Mouse (Mus musculus) heart, embryonic 11.5 days (tissue): Measurements from ENCODE around the gene Dnajc5. TPM values are rescaled to one million over a fixed set of nuclear protein-coding genes. Genes with fewer than 3 reads are reported as not detected.

Source experiments
- ATAC-seq: fragments of 200-750 bp; cut with Nextera tagmentation; replicated peaks from 2 replicates; pipeline ENCODE4 v1.8.0; 2017; ENCODE audit warnings: moderate library complexity; ENCODE audit not compliant: insufficient number of reproducible peaks, low FRiP score, low TSS enrichment
- H3K27ac ChIP-seq: fragments of 300-500 bp; sonication (generic); 2 replicates; pipeline ENCODE4 v1.5.1; 2014; ENCODE audit warnings: mild to moderate bottlenecking, low read depth, low read length
- H3K27me3 ChIP-seq: fragments of 300-500 bp; sonication (generic); 2 replicates; pipeline ENCODE4 v1.6.1; 2014; ENCODE audit warnings: mild to moderate bottlenecking, low read length, mixed read lengths; ENCODE audit not compliant: control insufficient read depth, insufficient read depth
- H3K36me3 ChIP-seq: fragments of 300-500 bp; sonication (generic); 2 replicates; pipeline ENCODE4 v1.6.1; 2014; ENCODE audit warnings: mild to moderate bottlenecking, low read length, moderate library complexity, mixed read lengths; ENCODE audit not compliant: control insufficient read depth, insufficient read depth
- H3K4me1 ChIP-seq: fragments of 300-500 bp; sonication (generic); 2 replicates; pipeline ENCODE4 v1.6.1; 2014; ENCODE audit warnings: low read length; ENCODE audit not compliant: control insufficient read depth, insufficient read depth
- H3K4me2 ChIP-seq: fragments of 300-500 bp; sonication (generic); 2 replicates; pipeline ENCODE4 v1.6.1; 2014; ENCODE audit warnings: mild to moderate bottlenecking, moderate library complexity
- H3K4me3 ChIP-seq: fragments of 300-500 bp; sonication (generic); 2 replicates; pipeline ENCODE4 v1.5.1; 2014; ENCODE audit warnings: low read depth, low read length
- H3K9ac ChIP-seq: fragments of 300-500 bp; sonication (generic); 2 replicates; pipeline ENCODE4 v1.6.1; 2014; ENCODE audit warnings: mild to moderate bottlenecking, low read depth, low read length, moderate library complexity
- H3K9me3 ChIP-seq: fragments of 300-500 bp; sonication (generic); replicated peaks from 2 replicates; pipeline ENCODE4 v1.6.1; 2016; ENCODE audit warnings: low read length; ENCODE audit not compliant: control insufficient read depth
- WGBS: fragments of 180-500 bp; shearing (Covaris S2); extraction: QIAGEN DNeasy Blood & Tissue Kit; methylation state at CpG from one replicate; pipeline ENCODE4 v1.1.7; 2014; ENCODE audit not compliant: insufficient replicate concordance; 5-methylcytosine and 5-hydroxymethylcytosine counted together
- polyA plus RNA-seq: library from polyadenylated mRNA; unstranded; fragments of >200 nt; fragmentation: Nextera tagmentation; extraction: Ambion mirVana; gene quantifications from 2 replicates; pipeline ENCODE4 v1.2.1, GENCODE M21; 2014

Gene Dnajc5
- polyA plus RNA-seq, 1 experiment from 2014 or later, result 69.0 TPM

DNA sequence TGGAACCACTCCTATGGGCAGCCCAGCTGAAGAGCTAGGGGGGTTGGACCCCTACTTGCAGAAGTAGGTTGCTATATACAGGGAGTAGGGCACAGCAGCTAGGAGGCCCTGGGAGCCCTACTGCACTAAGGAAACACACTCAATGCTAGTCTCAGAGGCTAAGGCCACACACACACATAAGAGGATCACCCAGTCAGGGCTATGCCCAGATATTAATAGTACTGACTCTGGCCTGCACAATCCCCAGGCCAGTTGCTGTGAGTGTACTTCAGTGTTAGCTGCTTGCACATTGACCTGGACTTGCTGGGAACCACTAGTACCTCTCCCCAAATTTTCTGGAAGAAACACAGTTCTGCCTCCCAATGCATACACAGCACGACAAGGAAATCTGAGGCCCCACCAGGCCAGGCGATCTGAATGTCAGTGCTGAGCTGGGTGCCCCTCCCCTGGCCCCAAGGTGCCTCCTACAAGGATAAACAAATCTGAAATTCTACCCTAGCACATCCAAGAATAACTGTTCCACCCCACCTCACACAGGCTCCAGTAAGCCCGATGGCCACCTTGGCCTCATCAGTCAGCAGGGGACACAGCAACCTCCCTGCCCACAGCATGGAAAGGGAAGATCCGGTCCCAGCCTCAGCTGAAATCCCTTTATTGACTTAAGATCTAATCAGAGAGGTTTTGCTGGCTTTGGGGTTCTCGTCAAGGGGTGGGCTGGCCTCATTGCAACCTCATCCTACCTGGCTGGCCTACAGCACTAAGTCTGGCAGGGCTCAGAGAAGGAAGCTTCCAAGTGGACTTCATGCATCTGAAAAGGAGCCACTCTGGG lies 58.7 kb downstream of the Dnajc5 start:
- ATAC-seq, result no peak
- Histone ChIP-seq H3K27ac (peak overlapping the region; percentile 29; the same call in 1 of the 2 replicates), H3K4me2 (peak overlapping the region; percentile 7; the same call in 1 of the 2 replicates), H3K9ac (0 out of 2 replicates have a peak overlapping the region, but pooled peaks have one; percentile 10), H3K9me3 (no peaks in the 10 kb centered on the region), H3K27me3 (no peaks in the 10 kb centered on the region), H3K36me3 (peaks cover under 1% of the 10 kb centered on the region), H3K4me3 (no peak overlapping the region), H3K4me1 (peaks cover 30% of the 10 kb centered on the region)
- 35% methylated on average over 5 of the region's 5 CpGs for WGBS

DNA sequence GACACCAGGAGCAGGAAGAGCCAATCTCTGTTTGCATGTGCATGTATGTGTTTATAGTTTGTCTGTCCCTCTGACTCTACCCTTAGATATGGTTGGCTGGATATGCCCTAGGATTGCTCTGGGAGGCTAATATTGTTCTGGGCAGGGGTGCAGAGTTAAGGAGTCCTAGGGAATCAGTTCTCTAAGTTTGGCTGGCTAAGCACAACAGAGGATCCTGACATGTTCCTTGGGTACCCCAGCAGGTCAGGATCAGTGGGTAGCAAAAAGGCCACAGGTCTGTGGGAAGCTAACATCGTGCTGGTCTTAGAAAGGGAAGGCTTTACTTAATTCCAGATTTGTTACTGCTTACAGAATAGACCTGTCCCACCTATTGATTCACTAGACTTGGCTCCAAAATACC lies 59.4 kb downstream of the Dnajc5 start:
- Histone ChIP-seq H3K4me3 (no peak overlapping the region), H3K4me1 (peaks cover 30% of the 10 kb centered on the region), H3K9me3 (no peaks in the 10 kb centered on the region), H3K27ac (no peak overlapping the region), H3K9ac (no peak overlapping the region), H3K4me2 (0 out of 2 replicates have a peak overlapping the region, but pooled peaks have one; percentile 7), H3K36me3 (peaks cover 7% of the 10 kb centered on the region), H3K27me3 (no peaks in the 10 kb centered on the region)
- WGBS, result 85% methylated on average over 1 of the region's 1 CpGs
- no peak for ATAC-seq

DNA sequence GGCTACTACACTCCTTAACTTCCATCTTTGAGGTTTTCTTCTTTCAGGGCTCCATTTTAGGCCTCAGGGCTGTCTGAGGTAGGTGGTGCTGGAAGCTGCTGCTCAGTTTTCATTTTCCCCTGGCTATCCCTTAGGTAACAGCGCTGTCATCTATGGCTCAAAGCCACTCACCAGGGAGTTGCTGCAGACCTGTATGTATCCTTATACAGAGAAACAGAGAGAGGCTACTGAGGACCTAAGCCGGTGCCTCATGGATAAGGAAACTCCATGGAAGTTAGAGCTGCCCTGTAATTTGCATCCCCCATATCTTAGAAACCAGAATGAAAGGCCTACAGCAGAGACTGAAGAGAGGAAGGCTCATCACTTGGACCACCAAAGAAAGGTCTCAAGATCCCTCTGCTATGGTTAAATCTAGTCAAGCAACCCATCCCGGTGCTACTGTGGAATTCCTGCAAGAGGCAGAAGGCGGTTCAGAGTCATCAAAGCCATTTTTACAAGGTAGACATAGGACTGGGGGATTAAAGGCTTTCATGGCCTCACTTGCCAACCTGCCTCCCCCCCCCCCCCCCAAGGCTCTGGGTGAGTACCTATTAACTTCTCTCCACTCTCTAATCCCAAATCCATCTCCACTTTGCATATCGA lies 60.0 kb downstream of the Dnajc5 start:
- Histone ChIP-seq H3K9ac (peak overlapping the region; percentile 90), H3K4me1 (peaks cover 30% of the 10 kb centered on the region), H3K27ac (peak overlapping the region; percentile 73; the same call in 1 of the 2 replicates), H3K36me3 (peaks cover 9% of the 10 kb centered on the region), H3K4me3 (peak overlapping the region; percentile 83), H3K27me3 (no peaks in the 10 kb centered on the region), H3K4me2 (peak overlapping the region; percentile 98), H3K9me3 (no peaks in the 10 kb centered on the region)
- ATAC-seq, result no peak
- 77% methylated on average over 5 of the region's 5 CpGs for WGBS

DNA sequence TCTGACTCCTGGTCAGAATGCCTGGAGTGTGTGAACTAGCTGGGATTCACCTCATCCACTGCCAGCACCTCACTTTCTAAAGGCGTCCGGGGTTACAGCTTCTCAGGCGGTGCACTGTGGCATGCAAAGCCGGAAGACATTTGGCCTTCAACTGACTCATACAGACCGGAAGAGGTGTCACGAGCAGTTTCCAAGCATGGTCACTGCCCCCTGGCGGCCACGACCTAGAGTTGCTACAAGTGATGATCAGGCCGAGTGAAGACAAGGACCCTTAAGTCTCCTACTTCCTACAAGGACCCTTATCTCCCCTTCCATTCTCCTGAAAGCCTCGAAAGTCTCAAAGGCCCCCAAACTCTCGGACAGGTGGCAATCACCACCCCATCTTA lies 60.7 kb downstream of the Dnajc5 start:
- peak overlapping the region; percentile 83 for H3K4me3 ChIP-seq
- H3K9me3 ChIP-seq, result no peaks in the 10 kb centered on the region
- peaks cover 12% of the 10 kb centered on the region for H3K36me3 ChIP-seq
- no peaks in the 10 kb centered on the region for H3K27me3 ChIP-seq
- H3K9ac ChIP-seq, result peak overlapping the region; percentile 90
- H3K27ac ChIP-seq, result peak overlapping the region; percentile 95
- WGBS, result 1% methylated on average over 11 of the region's 11 CpGs
- peak overlapping the region; percentile 98 for H3K4me2 ChIP-seq
- peaks cover 30% of the 10 kb centered on the region for H3K4me1 ChIP-seq
- ATAC-seq, result peak; percentile 78

DNA sequence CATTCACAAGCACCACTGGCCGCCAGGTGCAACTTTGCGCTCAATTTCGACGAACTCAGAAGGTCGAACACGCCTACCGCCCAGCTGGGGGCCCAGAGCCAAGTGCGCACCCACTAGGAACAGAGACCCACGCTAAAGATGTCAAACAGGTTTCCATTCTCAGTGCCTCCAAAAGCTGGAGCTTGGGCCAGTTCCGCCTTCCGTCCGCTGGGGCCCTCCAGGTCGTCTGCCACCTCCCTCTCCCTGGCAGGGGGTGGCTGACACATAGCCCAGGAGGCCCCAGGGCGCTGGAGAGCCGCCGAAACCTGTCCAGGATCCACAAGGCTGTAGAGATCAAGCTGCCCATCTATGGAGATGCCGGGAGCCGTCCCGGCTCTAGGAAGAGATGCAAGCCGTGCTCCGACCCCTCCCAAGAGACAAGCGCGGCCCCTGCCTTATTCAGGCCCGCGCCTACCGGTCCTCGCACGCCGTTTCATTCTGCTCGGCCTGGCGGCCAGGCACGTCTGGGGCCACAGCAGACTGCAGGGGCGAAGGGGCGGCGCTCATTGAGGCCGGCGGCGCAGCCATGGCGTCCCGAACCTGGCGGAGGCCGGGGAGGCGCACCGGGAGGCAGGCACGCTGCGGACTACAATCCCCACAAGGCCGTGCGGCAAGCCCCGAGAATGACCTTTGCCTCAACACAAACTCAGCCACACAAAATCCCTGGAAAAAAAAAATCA lies 61.3 kb downstream of the Dnajc5 start:
- WGBS, result under 1% methylated on average over 49 of the region's 49 CpGs
- peak overlapping the region; percentile 98 for H3K4me2 ChIP-seq
- no peaks in the 10 kb centered on the region for H3K27me3 ChIP-seq
- peak overlapping the region; percentile 90 for H3K9ac ChIP-seq
- H3K9me3 ChIP-seq, result no peaks in the 10 kb centered on the region
- H3K4me1 ChIP-seq, result peaks cover 30% of the 10 kb centered on the region
- H3K27ac ChIP-seq, result peak overlapping the region; percentile 95
- peak overlapping the region; percentile 83 for H3K4me3 ChIP-seq
- peak; percentile 82 for ATAC-seq
- H3K36me3 ChIP-seq, result peaks cover 18% of the 10 kb centered on the region

DNA sequence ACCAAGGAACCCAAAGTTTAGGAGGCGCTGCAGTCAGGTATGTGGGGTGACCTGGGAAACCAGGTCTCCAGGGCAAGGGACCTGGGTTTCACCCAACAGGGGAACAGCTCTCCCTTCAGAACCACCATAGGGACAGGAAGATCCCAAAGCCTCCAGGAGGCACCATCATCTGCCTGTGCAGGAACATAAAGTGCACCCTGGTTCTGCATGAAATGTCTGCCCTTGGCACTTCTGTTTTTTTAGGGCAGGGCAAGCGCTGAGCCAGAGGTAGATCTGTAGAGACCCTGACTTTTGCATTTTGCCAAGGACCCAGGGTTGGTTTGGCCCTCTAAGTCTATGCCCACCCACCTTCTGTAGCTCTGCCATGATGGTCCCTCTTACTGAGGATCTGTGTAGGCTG lies 62.1 kb downstream of the Dnajc5 start:
- peaks cover 30% of the 10 kb centered on the region for H3K4me1 ChIP-seq
- no peak overlapping the region for H3K9ac ChIP-seq
- no peak for ATAC-seq
- no peaks in the 10 kb centered on the region for H3K9me3 ChIP-seq
- H3K36me3 ChIP-seq, result peaks cover 25% of the 10 kb centered on the region
- H3K4me2 ChIP-seq, result peak overlapping the region; percentile 98
- no peak overlapping the region for H3K4me3 ChIP-seq
- H3K27me3 ChIP-seq, result no peaks in the 10 kb centered on the region
- WGBS, result 80% methylated on average over 2 of the region's 2 CpGs
- H3K27ac ChIP-seq, result no peak overlapping the region

DNA sequence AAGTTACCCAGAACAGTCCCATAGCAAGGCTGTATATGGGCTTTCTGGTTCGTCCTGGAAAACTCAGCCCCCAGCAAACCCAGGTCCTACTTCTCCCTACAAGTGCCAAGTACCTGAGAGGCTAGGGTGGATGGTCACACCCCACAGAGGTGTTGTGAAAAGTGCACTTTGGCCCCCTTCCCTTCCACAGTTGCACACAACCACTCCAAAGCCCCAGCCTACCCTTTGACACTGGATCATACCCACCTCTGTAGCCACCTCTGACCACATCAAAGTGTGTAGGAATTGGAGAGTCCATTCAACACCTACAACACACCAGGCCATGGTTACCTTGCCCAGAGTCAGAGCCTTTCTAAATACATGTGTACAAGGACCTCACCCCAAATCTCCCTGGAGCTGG lies 62.7 kb downstream of the Dnajc5 start:
- Histone ChIP-seq H3K9ac (no peak overlapping the region), H3K4me1 (peaks cover 26% of the 10 kb centered on the region), H3K27ac (no peak overlapping the region), H3K36me3 (peaks cover 29% of the 10 kb centered on the region), H3K27me3 (no peaks in the 10 kb centered on the region), H3K4me2 (no peak overlapping the region), H3K9me3 (no peaks in the 10 kb centered on the region), H3K4me3 (no peak overlapping the region)
- 85% methylated on average over 1 of the region's 1 CpGs for WGBS
- no peak for ATAC-seq

DNA sequence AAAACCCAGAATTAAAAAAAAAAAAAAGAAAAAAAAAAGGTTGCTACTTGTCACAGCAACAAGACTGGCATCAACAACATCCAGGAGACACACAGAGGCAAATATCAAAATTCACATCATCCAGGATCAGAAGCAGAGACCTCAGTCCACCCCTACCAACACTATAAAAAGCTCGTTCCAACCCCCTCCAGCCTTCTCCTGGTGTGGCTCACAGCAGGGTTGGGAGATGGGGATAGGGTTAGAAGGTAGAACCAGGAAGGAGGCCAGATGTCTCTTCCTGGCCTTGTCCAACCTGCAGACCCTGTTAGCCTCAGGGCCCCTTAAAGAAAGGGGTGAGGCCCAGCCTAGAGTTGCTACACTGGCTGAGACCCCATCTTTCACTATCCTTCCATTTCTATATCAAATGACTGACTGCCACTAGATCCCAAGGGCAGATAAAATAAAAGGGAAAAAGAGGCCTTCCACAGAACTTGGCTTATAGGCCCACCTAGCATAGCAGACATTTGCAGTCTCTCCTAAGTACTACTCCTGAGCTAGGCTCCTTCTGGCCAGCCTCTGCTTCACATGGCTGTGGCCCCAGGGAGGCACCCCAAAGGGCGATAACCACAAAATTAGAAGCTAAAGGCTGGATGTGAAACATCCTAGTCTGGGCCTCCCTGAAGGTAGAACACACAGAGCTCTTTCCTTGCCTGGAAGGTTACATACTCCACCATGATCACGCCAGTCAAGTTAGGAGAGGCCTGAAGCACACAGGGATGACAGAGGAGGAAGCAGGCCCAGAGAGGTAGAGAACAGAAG lies 63.4 kb downstream of the Dnajc5 start:
- Histone ChIP-seq H3K4me3 (no peak overlapping the region), H3K36me3 (peaks cover 36% of the 10 kb centered on the region), H3K9me3 (no peaks in the 10 kb centered on the region), H3K4me2 (no peak overlapping the region), H3K27ac (no peak overlapping the region), H3K9ac (no peak overlapping the region), H3K27me3 (no peaks in the 10 kb centered on the region), H3K4me1 (peaks cover 19% of the 10 kb centered on the region)
- 84% methylated on average over 3 of the region's 3 CpGs for WGBS
- no peak for ATAC-seq
